Mouse (Mus musculus) heart, embryonic 13.5 days (tissue): ENCODE data around the gene Barhl1. TPM values are rescaled to one million over a fixed set of nuclear protein-coding genes. Genes with fewer than 3 reads are reported as not detected.

Experiments
- ATAC-seq: fragments of 200-750 bp; cut with Nextera tagmentation; 2 replicates; pipeline ENCODE4 v1.8.0; 2017; ENCODE audit warnings: moderate TSS enrichment; ENCODE audit not compliant: insufficient number of reproducible peaks, low FRiP score, low TSS enrichment; ENCODE audit errors: extremely low read depth
- H3K27ac ChIP-seq: fragments of 300-500 bp; sonication (generic); replicated peaks from 2 replicates; pipeline ENCODE4 v1.5.1; 2015; ENCODE audit warnings: moderate library complexity, mild to moderate bottlenecking, inconsistent platforms
- H3K27me3 ChIP-seq: fragments of 300-500 bp; sonication (generic); replicated peaks from 2 replicates; pipeline ENCODE4 v1.6.1; 2015; ENCODE audit warnings: mild to moderate bottlenecking, inconsistent platforms
- H3K36me3 ChIP-seq: fragments of 300-500 bp; sonication (generic); 2 replicates; pipeline ENCODE4 v1.6.1; 2015; ENCODE audit warnings: mild to moderate bottlenecking, inconsistent platforms
- H3K4me1 ChIP-seq: fragments of 300-500 bp; sonication (generic); 2 replicates; pipeline ENCODE4 v1.6.1; 2015; ENCODE audit warnings: inconsistent platforms
- H3K4me2 ChIP-seq: fragments of 300-500 bp; sonication (generic); 2 replicates; pipeline ENCODE4 v1.6.1; 2015; ENCODE audit warnings: inconsistent platforms, mild to moderate bottlenecking, moderate library complexity
- H3K4me3 ChIP-seq: fragments of 300-500 bp; sonication (generic); 2 replicates; pipeline ENCODE4 v1.5.1; 2015; ENCODE audit warnings: moderate library complexity, mild to moderate bottlenecking, inconsistent platforms
- H3K9ac ChIP-seq: fragments of 300-500 bp; sonication (generic); 2 replicates; pipeline ENCODE4 v1.6.1; 2015; ENCODE audit warnings: inconsistent platforms, mild to moderate bottlenecking, moderate library complexity
- H3K9me3 ChIP-seq: fragments of 300-500 bp; sonication (generic); 2 replicates; pipeline ENCODE4 v1.6.1; 2016; ENCODE audit warnings: inconsistent platforms
- WGBS: fragments of 180-500 bp; shearing (Covaris S2); methylation state at CpG from one replicate; pipeline ENCODE4 v1.1.7; 2015; ENCODE audit warnings: mixed read lengths; 5-methylcytosine and 5-hydroxymethylcytosine counted together
- polyA plus RNA-seq: library from polyadenylated mRNA; unstranded; fragments of >200 nt; fragmentation: Nextera tagmentation; extraction: Ambion mirVana; gene quantifications from 2 replicates; pipeline ENCODE4 v1.2.1, GENCODE M21; 2015

The Barhl1 gene
- polyA plus RNA-seq, 1 experiment from 2014 or later = not detected

GRCm38 (mm10) chr2:28860678-28861423 is 55.6 kb downstream of the Barhl1 start:
- no peaks in the 10 kb centered on the region for H3K9me3 ChIP-seq
- no peaks in the 10 kb centered on the region for H3K27me3 ChIP-seq
- no peak overlapping the region for H3K4me2 ChIP-seq
- 91% methylated on average over 8 of the region's 8 CpGs for WGBS
- no peak overlapping the region for H3K9ac ChIP-seq
- no peaks in the 10 kb centered on the region for H3K4me1 ChIP-seq
- H3K27ac ChIP-seq = no peak overlapping the region
- no peak for ATAC-seq
- H3K36me3 ChIP-seq = peaks cover 97% of the 10 kb centered on the region
- no peak overlapping the region for H3K4me3 ChIP-seq

DNA sequence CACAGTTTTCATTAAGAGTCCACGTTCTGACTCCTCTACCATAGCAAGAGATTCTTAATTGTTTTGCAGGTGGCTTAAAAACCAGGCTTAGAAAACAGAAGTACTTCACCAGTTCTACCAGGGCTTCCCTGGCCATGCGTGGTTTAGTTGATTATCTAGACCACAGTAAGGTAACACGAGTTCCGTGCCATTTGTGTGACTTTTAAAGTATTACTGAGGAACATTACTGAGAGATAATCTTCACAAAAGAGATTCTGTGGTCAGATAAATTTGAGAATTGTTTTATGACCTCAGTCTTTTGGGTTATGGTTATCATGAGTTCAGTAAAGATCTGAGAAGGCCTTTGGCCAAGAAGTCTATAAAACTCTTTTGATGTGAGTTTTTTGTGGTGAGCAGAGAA is 57.2 kb downstream of the Barhl1 start:
- H3K4me2 ChIP-seq = no peak overlapping the region
- no peaks in the 10 kb centered on the region for H3K4me1 ChIP-seq
- peaks cover 94% of the 10 kb centered on the region for H3K36me3 ChIP-seq
- no peaks in the 10 kb centered on the region for H3K27me3 ChIP-seq
- WGBS = 93% methylated on average over 4 of the region's 4 CpGs
- no peak overlapping the region for H3K4me3 ChIP-seq
- ATAC-seq = no peak
- H3K27ac ChIP-seq = no peak overlapping the region
- no peak overlapping the region for H3K9ac ChIP-seq
- H3K9me3 ChIP-seq = no peaks in the 10 kb centered on the region

Other genes with a start within 250 kb of the Barhl1 start
- 0.59 and 1.2 TPM in 2 replicates for gene Spaca9, start 216.9 kb downstream of the Barhl1 start, polyA plus RNA-seq
- gene Ak8, start 216.5 kb downstream of the Barhl1 start, polyA plus RNA-seq = 0.37 and 0.90 TPM in 2 replicates
- 6.7 and 8.0 TPM in 2 replicates for gene Gtf3c4, start 76.3 kb downstream of the Barhl1 start, polyA plus RNA-seq
- 7.7 and 7.8 TPM in 2 replicates for gene Ddx31, start 76.3 kb downstream of the Barhl1 start, polyA plus RNA-seq
- 0.19 and 0.20 TPM in 2 replicates for gene Cfap77, start 138.4 kb upstream of the Barhl1 start, polyA plus RNA-seq
- gene Ttf1, start 143.6 kb upstream of the Barhl1 start, polyA plus RNA-seq = 5.0 and 6.0 TPM in 2 replicates
- gene Setx, start 207.5 kb upstream of the Barhl1 start, polyA plus RNA-seq = 5.7 and 7.4 TPM in 2 replicates